Mouse (Mus musculus): ENCODE measurements at regions not wholly inside any gene's neighbourhood (a gene's known extent, or its start where the extent isn't known, plus 50 kb on each side); places are given as distances from the start of the nearest gene placed in this dataset.
A peak's percentile ranks its signal among the peaks of the same experiment; 100 is the strongest.

DNA sequence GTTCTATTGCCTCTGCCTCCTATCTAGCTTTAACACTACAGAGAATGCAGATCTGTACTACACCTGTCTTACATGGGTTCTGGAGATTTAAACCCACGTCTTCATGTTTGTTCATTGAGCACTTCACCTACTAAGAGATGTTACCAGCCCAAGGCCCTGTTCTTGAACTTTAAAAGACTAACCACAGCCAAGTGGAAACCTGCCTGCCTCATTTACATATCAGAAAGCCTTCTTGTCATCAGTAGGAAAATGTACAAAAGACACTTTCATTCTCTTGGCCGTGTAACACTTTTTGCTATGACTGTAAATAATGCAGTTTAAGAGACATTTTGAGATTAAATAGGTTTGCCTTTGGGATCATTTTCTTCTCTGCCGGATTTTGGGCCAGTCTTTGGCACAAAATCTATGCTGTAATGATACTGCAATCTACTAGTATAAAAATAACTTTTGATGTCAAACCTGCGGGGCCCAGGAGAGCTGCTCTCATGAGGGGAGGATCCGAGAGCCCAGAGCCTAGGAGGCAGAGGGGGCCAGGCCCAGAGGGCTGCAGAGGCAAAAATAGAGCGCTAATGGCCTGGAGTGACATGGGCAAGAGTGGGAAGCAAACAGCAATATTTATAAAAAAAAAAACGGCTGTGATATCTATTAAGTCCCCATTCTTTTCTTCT lies 318.4 kb upstream of the Myo3a start:
- DNase-seq (ENCODE audit: low read depth, low spot score) = no peak

DNA sequence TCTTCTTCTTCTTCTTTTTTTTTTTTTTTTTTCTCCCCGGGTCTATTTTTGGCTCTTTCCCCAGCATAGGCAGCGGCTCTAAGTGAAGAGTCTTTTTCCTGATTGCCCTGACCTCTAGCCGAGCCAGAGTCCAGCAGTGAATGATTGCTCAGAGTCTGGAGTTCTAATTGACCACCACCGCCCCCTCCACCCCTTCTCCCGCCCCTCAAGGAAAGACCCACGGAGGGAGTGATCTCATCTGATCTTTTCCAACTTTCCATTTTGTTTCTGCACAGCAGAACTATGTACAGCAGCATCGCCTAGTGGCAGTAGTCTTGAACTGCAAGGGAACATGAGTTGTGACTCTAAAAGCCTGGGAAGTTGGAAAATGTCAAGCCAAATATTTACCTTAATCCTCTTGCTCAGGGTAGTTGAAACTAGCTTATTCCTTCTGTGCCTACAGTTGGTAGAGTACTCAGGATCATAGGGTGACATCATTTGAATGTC lies 317.8 kb upstream of the Myo3a start:
- peak; percentile 70 for DNase-seq (ENCODE audit: low read depth, low spot score)

DNA sequence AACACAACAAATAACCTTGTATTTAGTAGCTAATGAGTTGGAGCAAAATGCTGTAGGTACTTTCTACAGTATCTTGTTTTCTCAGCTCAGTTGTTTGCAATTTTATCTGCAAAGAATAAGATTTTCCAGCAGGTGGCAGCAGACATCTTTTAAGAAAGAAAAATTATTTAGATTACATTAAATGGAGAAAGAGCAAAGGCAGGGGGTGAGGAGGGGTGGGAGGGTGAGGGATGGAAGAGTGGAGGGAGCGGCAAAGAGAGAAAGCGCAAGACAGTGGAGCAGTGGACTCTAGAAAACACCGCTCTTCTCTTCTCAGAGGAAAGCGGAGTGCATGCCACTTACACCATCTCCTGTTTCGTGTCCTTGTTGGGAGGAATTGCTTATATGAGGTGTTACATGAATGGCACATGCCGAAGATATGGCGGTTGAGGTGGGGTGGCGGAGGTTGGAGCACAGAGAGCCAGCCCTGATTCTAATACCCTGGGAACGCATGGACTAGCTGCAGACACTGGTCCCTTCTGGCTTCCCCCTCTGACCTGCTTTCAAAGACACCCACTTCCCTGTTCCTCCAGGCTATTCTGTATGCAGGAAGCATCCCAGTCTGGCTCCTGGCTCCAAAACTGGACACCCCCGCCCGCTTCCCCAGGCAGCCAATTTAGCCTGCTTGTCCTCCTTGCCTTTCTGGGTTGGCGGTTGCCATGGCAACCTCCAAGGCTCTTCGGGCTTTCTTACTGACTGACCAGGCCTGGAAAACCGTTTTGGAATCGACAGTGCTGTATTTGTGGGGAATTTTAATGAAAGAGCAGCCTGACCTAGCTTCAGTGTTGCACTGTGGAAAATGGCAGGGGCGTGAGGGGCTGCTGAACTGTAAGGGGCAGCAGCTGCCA lies 309.3 kb upstream of the Myo3a start:
- DNase-seq (ENCODE audit: low read depth, low spot score) = peak; percentile 76

DNA sequence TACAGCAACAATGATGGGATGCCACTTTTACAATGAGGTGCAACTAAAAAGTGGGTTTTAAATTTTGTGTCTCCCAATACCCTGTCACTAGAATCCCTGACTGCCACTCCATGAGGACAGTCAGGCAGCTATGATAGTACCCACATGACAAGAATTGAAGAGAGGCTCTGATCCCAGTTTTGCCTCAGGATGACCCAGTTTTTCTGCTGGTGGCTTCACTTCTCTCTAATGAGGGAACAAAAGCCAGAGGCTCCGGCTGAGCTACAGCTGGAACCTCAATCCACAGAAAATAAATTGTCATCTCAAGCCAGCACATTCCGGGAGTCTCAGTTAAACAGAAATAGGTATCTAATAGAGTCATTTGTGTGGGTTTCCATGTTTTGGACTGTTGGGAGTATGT lies 308.2 kb upstream of the Myo3a start:
- no peak for DNase-seq (ENCODE audit: low read depth, low spot score)

- no peak for DNase-seq (ENCODE audit: low read depth, low spot score)
Measured at GRCm38 (mm10) chr2:21927656-21928055, 299.6 kb upstream of the Myo3a start.

- DNase-seq (ENCODE audit: low read depth, low spot score) = no peak
Measured at GRCm38 (mm10) chr2:21939993-21940392, 287.3 kb upstream of the Myo3a start.

DNA sequence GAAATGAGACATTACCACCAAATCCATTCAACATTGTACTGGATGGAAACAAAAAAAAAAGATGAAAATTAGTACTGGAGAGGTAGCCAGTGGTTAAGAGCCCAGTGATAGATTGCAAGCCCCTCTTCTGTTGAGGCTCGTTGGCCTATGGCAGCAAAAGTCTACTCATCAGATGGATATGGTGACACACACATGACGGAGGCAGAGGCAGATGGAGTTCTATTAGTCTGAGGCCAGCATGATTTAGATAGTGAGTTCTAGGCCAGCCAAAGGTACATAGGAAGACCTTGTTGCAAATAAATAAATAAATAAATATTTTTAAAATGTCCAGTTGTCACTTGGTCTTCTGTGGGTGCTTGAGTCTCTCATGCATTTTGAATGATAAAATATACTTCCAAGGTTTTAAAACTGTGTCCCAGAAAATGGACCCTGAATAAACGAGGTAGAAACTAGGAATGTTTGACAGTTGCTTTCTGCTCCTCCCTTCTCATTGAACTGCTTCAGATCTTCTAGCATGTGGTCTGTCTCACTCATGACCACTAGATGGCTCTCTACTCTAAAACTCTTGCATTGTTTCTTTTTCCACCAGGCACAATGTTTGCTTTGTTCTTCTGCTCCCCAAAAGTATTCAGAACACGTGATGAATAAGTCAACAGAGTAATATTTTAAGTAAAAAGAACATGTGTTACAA lies 286.4 kb upstream of the Myo3a start:
- DNase-seq (ENCODE audit: low read depth, low spot score) = peak; percentile 62

DNA sequence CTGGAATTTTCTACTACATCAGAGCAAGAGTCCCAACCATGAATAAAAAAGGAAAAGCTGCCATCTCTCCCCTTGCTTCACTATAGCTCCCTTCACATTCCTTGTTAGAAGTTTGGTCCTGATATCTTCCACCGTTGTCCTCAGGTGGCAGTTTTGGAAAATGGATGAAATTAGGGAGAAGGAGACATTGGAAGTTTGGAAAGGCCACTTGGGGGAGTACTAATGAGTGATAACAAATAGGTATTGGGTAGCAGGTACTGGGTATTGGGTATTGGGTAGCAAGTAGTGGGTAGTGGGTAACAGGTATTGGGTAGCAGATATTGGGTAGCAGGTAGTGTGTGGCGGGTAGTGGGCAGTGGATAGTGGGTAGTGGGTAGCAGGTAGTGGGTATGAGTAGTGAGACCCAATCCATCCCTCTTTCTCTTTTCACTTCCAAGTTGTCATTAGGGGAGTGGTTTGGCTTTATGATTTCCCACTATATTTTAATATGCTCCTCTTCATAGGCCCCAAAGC lies 285.8 kb upstream of the Myo3a start:
- no peak for DNase-seq (ENCODE audit: low read depth, low spot score)

- DNase-seq (ENCODE audit: low read depth, low spot score) = no peak
Measured at GRCm38 (mm10) chr2:21943676-21944075, 283.6 kb upstream of the Myo3a start.

GRCm38 (mm10) chr2:21946484-21946883 lies 280.8 kb upstream of the Myo3a start:
- DNase-seq (ENCODE audit: low read depth, low spot score) = no peak

DNA sequence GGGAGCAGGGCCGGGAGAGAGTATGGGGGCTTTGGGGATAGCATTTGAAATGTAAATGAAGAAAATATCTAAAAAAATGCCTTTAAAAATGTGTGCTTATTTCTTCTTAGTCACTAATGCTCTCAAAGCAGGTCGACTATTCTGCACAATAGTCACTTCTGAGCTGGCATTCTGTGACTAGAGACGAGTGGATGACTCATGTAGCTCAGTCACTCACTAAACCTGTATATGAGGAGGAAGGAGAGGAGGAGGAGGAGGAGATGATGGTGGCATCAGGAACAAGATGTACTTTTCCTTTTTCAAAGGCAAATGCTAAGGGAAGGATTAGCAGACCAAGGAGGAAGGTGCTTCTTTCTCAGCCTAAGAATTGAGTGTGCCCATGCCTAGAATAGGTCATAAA lies 276.0 kb upstream of the Myo3a start:
- DNase-seq (ENCODE audit: low read depth, low spot score) = no peak

DNA sequence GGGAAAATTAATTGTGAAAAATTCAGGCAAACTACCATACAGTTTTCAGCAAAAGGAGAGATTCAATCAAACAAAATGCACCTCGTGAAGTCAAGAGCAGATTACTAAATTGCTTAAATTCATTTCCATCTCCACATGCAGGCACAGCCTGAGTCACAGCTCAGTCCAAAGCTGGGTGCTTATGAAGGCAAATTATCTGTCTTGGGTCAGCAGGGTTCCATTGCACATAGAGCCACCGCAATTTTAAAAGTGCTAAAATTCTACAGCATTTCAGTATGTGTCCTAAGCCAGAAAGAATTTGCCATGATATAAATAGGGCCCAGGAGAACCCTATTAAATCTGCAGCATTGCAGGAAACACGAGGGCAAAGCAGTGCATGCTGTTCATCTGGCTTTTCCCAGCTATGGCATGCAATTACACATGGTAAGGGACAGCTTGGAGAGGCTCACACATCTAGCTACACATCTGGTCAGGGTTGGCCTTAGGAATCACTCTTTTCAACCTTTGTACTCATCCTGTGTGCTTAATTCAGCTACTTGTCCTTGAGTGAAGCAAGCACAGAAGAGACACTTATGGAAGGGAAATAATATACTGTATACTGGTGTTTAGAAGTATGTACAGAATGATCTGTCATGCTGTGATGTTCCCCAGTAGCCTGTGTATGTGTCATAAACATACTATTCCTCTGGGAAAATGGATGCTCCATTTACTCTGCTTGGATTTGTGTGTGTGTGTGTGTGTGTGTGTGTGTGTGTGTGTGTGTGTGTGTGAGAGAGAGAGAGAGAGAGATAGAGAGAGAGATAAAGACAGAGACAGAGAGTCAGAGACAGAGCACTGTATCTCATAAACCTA lies 271.0 kb upstream of the Myo3a start:
- no peak for DNase-seq (ENCODE audit: low read depth, low spot score)

GRCm38 (mm10) chr2:21958365-21958764 lies 268.9 kb upstream of the Myo3a start:
- DNase-seq (ENCODE audit: low read depth, low spot score) = peak; percentile 79

GRCm38 (mm10) chr2:21958802-21959201 lies 268.5 kb upstream of the Myo3a start:
- no peak for DNase-seq (ENCODE audit: low read depth, low spot score)

DNA sequence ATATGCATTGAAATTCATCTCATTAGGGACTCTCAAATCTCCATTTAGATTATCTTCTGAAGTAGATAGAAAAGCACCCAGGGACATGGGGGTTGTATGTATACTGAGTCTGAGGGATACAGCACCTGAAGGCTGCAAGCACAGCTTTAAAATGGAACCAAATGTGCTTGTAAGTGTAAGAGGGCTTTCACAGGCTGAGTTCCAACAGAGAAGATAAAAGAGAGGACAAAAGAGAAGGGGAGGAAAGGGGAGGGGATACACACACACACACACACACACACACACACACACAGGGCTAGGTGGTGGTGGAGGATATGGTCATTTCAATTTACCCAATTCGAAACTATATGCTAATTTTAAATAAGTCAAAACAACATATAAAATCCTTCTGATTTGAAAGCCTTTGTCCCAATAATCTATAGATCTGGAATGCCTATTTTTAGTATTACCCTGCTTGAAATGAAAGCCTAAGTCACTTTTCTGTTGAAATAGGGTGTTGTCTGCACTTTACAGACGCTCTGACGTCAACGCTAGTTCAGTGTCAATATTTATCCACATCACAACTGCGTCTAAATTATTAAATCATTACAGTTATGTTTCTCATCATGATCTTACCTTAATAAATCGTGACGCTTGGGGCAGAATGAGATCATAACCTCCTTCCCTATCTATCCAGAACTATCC lies 263.8 kb upstream of the Myo3a start:
- no peak for DNase-seq (ENCODE audit: low read depth, low spot score)

DNA sequence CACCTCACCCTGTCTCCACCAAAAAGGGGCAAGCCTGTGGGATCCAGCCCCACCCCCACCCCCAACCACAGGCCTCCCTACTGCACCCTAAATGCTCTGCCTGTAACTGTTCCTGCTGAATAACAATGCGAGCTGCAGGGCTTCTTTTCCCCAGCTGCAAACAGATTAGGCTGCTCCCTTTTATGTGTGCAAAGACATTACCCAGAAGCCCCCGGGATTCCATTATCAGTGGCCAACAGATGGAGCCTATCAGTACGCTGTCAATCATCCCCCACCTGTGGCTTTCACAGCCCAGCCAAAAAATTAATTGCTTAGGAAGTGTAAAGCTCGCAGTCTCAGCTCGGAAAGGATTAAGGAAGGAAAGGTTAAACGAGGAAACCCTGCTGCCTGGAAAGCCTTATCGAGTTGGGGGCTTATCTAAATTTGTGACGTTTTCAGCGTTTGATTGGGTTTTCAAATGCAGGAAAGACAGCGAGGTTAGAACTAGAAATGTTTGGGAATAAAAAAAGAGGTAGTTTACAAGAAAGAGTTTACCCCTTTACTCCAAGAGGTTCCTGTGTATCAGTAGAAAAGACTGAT lies 263.2 kb upstream of the Myo3a start:
- peak; percentile 57 for DNase-seq (ENCODE audit: low read depth, low spot score)

- DNase-seq (ENCODE audit: low read depth, low spot score) = no peak
Measured at GRCm38 (mm10) chr2:21970774-21971406, 256.4 kb upstream of the Myo3a start.

GRCm38 (mm10) chr2:21974599-21974998 lies 252.7 kb upstream of the Myo3a start:
- DNase-seq (ENCODE audit: low read depth, low spot score) = no peak

DNA sequence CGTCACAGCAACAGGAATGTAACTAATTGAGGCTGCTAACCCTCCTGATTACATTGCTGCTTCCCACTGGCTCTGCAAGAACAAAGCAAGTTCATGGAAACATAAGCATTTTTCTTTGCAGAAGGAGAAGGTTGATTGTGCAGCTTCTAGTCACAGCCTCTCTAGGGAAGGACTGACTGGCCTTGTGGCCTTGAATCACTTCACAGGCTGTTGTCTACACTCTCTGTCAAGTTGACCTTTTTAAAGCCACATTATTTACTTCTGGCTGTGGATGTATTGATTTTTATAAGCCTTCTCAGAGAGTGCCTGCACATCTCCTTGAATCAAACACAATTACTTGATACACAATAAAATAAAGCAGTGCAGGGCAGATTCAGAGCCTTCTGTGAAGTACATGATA lies 251.8 kb upstream of the Myo3a start:
- no peak for DNase-seq (ENCODE audit: low read depth, low spot score)

DNA sequence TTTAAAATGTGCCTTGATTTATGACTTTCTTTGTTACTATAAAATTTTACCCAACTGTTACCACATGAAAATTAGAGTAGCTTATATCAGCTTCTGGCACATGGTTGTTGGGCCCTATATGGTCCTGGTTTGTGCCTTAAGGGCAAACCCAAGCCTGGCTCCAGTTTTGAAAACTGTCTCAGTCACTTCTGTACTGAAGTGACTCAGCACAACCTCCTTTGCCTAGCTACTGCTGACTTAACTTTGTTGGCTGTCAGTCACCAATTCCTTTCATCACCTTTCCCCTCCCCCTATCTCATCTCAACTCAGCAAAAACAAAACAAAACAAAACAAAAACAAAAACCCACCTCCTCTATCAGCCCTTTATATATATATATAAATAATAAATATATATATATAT lies 251.0 kb upstream of the Myo3a start:
- DNase-seq (ENCODE audit: low read depth, low spot score) = no peak
